Mouse (Mus musculus) myocyte (in vitro differentiated cells): ENCODE data around the gene Nkiras1.

Experiments used
- CEBPB ChIP-seq: IDR thresholded peaks from 2 replicates; pipeline ENCODE4 v1.6.1; 2011; ENCODE audit warnings: mild to moderate bottlenecking, moderate library complexity; ENCODE audit not compliant: poor library complexity, insufficient read depth, severe bottlenecking
- E2F4 ChIP-seq: IDR thresholded peaks from one replicate; pipeline ENCODE4 v1.6.1; 2011; ENCODE audit warnings: mild to moderate bottlenecking, control low read depth, moderate library complexity; ENCODE audit not compliant: insufficient read depth
- MAX ChIP-seq: IDR thresholded peaks from one replicate; pipeline ENCODE4 v1.6.1; 2011; ENCODE audit warnings: low read depth, mild to moderate bottlenecking, control low read depth
- MYOD1 ChIP-seq, 3 experiments: IDR thresholded peaks; one replicate each; pipeline ENCODE4 v1.6.1; 2011; ENCODE audit warnings: control low read depth in 2 of 3, low read depth in 2 of 3, mild to moderate bottlenecking in 2 of 3, moderate library complexity in 1 of 3; ENCODE audit not compliant: insufficient read length in 2 of 3, control insufficient read depth in 1 of 3
- POLR2A ChIP-seq: IDR thresholded peaks from one replicate; pipeline ENCODE4 v1.6.1; 2011; ENCODE audit warnings: low read depth, mild to moderate bottlenecking, control low read depth, moderate library complexity; ENCODE audit not compliant: insufficient read length
- POLR2AphosphoS2 ChIP-seq: IDR thresholded peaks from one replicate; pipeline ENCODE4 v1.6.1; 2011; ENCODE audit warnings: low read depth, control low read depth; ENCODE audit not compliant: insufficient read length
- SRF ChIP-seq: IDR thresholded peaks from one replicate; pipeline ENCODE4 v1.6.1; 2011; ENCODE audit warnings: low read depth; ENCODE audit not compliant: control insufficient read depth, insufficient read length
- TCF12 ChIP-seq: IDR thresholded peaks from one replicate; pipeline ENCODE4 v1.6.1; 2011; ENCODE audit warnings: mild to moderate bottlenecking, control low read depth; ENCODE audit not compliant: poor library complexity, insufficient read depth, severe bottlenecking
- USF1 ChIP-seq: IDR thresholded peaks from one replicate; pipeline ENCODE4 v1.6.1; 2011; ENCODE audit warnings: low read depth, mild to moderate bottlenecking, control low read depth, moderate library complexity

DNA sequence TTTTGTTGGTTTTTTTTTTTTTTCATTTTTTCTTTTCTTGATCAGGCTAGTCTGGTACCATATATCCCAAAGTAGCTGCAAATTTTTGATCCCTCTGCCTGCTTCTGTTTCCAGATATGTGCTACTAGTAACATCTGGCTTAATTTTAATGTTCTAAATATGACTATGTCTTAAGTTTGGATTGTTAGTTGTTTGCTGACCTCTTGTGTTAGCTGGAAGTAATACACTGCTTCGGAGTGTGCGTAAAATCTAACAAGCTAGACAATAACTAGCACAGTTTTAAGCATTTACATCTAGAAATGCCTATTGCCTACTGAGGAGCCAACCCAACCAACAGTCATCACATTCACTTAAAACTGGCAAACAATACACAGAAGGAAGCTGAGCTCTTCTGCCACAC lies 13.6 kb downstream of the Nkiras1 start:
- TF ChIP-seq MAX (no peak), POLR2A (no peak), CEBPB (no peak), POLR2AphosphoS2 (no peak), USF1 (no peak), MYOD1 (IDR thresholded peaks at IDR 0.05; ENCODE audit: control insufficient read depth in 1 of 3, insufficient read length in 2 of 3, low read depth in 2 of 3) (no peak), TCF12 (no peak), E2F4 (no peak), SRF (no peak)
